Mouse (Mus musculus): ENCODE measurements around the gene Tbc1d23. TPM values are rescaled to one million over a fixed set of nuclear protein-coding genes. Genes with fewer than 3 reads are reported as not detected.
A peak's percentile ranks its signal among the peaks of the same experiment; 100 is the strongest.

The Tbc1d23 gene
- total RNA-seq (2017), result 47.8 and 74.7 TPM in 2 replicates

GRCm38 (mm10) chr16:57231089-57231936, at the start of gene Tbc1d23:
TSS of gene Tbc1d23 (minus strand) at chr16:57231504.
- peak; percentile 98 for ATAC-seq (replicated peaks in 1 of 2; ENCODE audit: insufficient read depth in 1 of 2, low FRiP score in 2 of 2, low TSS enrichment in 1 of 2, low read depth in 1 of 2, poor library complexity in 2 of 2, severe bottlenecking in 2 of 2)

- ATAC-seq (replicated peaks in 1 of 2; ENCODE audit: insufficient read depth in 1 of 2, low FRiP score in 2 of 2, low TSS enrichment in 1 of 2, low read depth in 1 of 2, poor library complexity in 2 of 2, severe bottlenecking in 2 of 2), result peak in 1 of 2 experiments; percentile 32; a peak in 1 of 4 replicates
Observed at GRCm38 (mm10) chr16:57280221-57281217, 49.2 kb upstream of the Tbc1d23 start.

DNA sequence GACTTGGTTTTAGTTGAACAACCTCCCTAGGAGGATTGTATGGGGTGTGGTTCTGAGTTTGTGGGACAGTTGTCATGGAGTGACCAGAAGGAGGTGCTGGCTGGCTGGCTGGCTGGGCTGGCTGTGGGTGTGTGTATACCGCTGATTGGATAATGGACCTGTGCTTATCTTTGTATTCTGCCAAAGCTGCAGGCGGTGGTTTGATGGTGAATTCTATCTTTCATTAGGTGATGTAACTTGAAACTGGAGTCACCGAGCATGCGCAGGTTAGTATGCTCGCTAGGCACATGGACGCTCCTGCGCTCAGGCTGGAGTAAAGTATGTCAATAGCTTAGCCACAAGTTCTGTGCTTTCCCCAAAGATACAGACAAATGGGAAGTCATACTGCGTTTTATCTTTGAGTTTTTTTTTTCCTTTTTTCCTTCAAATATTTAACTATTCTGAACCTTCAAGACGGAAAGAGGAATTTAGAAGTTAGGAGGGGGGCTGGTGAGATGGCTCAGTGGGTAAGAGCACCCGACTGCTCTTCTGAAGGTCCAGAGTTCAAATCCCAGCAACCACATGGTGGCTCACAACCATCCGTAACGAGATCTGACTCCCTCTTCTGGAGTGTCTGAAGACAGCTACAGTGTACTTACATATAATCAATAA, 47.8 kb upstream of the Tbc1d23 start:
- no peak for ATAC-seq (replicated peaks in 1 of 2; ENCODE audit: insufficient read depth in 1 of 2, low FRiP score in 2 of 2, low TSS enrichment in 1 of 2, low read depth in 1 of 2, poor library complexity in 2 of 2, severe bottlenecking in 2 of 2)

DNA sequence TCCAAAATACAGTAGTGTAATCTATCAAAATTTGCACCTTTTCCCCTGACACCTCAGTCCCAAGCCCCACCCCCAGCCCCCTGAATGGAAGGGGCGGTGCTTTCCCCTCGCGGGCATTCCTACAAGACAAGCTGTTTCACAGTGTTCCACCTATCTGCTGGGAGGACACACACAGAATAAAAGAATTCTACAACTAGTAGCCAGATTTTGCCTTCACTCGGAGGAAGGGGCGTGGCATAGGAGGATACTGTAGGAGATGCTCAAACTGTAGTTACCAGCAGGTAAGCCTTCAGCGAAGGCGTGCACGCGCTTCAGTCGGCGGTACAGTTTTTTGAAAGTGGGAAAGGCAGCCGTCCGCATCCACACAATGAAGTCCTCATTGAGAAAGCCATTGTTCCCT, 38.4 kb upstream of the Tbc1d23 start:
- ATAC-seq (replicated peaks in 1 of 2; ENCODE audit: insufficient read depth in 1 of 2, low FRiP score in 2 of 2, low TSS enrichment in 1 of 2, low read depth in 1 of 2, poor library complexity in 2 of 2, severe bottlenecking in 2 of 2), result no peak

DNA sequence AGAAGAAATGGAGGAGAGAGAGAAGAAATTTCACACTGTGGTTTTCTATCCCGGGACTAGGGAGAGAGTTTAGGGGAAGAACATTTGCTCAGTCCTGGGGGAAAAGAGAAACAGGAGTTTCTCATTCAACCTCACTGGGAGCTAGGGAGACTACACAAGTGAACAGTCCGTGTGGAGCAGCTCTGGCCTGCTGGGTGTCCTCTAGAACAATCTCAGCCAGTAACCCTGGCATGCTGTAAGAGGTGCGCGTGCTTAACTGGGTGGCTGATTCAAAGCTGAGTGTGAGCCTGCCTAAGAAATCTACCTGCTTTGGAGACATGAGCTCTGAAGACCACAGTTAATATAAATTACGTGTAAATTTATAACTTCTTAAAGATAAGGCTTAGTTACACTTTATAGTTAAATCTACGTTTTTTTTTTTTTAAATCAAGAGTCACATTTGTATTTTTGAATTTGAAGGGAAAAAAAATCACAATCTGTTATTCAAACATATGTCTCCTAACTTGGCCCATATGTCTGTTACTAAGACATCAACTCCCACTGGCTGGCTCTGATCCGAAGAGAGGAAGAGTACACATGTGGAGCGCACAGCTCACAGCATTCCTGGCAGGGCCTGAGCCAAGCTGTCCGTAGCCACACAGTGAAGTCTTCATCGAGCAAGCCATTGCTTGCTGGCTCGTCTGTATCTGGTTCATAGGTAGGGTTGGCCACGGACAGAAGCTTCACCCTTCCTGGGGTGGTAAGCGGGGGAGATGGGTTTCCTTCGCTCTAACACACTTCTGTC, 36.9 kb upstream of the Tbc1d23 start:
- ATAC-seq (replicated peaks in 1 of 2; ENCODE audit: insufficient read depth in 1 of 2, low FRiP score in 2 of 2, low TSS enrichment in 1 of 2, low read depth in 1 of 2, poor library complexity in 2 of 2, severe bottlenecking in 2 of 2), result no peak

- ATAC-seq (replicated peaks in 1 of 2; ENCODE audit: insufficient read depth in 1 of 2, low FRiP score in 2 of 2, low TSS enrichment in 1 of 2, low read depth in 1 of 2, poor library complexity in 2 of 2, severe bottlenecking in 2 of 2), result no peak
Observed at GRCm38 (mm10) chr16:57267068-57267467, 35.8 kb upstream of the Tbc1d23 start.

GRCm38 (mm10) chr16:57260152-57260551, 28.8 kb upstream of the Tbc1d23 start:
- no peak for ATAC-seq (replicated peaks in 1 of 2; ENCODE audit: insufficient read depth in 1 of 2, low FRiP score in 2 of 2, low TSS enrichment in 1 of 2, low read depth in 1 of 2, poor library complexity in 2 of 2, severe bottlenecking in 2 of 2)

- ATAC-seq (replicated peaks in 1 of 2; ENCODE audit: insufficient read depth in 1 of 2, low FRiP score in 2 of 2, low TSS enrichment in 1 of 2, low read depth in 1 of 2, poor library complexity in 2 of 2, severe bottlenecking in 2 of 2), result peak; percentile 42 to 72; a peak in 2 of 4 replicates
Observed at GRCm38 (mm10) chr16:57259356-57260083, 28.2 kb upstream of the Tbc1d23 start.

GRCm38 (mm10) chr16:57251589-57252421, 20.5 kb upstream of the Tbc1d23 start:
- no peak for ATAC-seq (replicated peaks in 1 of 2; ENCODE audit: insufficient read depth in 1 of 2, low FRiP score in 2 of 2, low TSS enrichment in 1 of 2, low read depth in 1 of 2, poor library complexity in 2 of 2, severe bottlenecking in 2 of 2)

DNA sequence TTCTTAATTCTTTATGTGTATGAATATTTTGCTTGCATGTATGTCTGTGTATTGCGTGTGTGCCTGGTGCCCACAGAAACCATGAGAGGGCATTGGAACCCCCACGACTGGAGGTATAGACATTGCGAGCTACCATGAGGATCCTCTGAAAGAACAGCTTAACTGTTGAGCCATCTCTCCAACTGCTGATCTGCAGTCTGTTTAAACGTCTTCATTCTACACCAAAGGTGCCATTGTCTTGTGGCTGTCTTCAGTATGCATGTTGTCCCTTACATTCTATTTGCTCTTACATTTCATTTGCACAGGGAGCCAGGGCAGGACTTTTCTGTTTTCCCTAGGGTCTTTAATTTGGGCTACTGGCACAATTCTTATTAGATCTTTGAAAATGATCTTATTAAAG, 19.7 kb upstream of the Tbc1d23 start:
- no peak for ATAC-seq (replicated peaks in 1 of 2; ENCODE audit: insufficient read depth in 1 of 2, low FRiP score in 2 of 2, low TSS enrichment in 1 of 2, low read depth in 1 of 2, poor library complexity in 2 of 2, severe bottlenecking in 2 of 2)

- ATAC-seq (replicated peaks in 1 of 2; ENCODE audit: insufficient read depth in 1 of 2, low FRiP score in 2 of 2, low TSS enrichment in 1 of 2, low read depth in 1 of 2, poor library complexity in 2 of 2, severe bottlenecking in 2 of 2), result no peak
Observed at GRCm38 (mm10) chr16:57247464-57247863, 16.2 kb upstream of the Tbc1d23 start.

- ATAC-seq (replicated peaks in 1 of 2; ENCODE audit: insufficient read depth in 1 of 2, low FRiP score in 2 of 2, low TSS enrichment in 1 of 2, low read depth in 1 of 2, poor library complexity in 2 of 2, severe bottlenecking in 2 of 2), result peak; percentile 87 to 95
Observed at GRCm38 (mm10) chr16:57246596-57246995, 15.3 kb upstream of the Tbc1d23 start.

DNA sequence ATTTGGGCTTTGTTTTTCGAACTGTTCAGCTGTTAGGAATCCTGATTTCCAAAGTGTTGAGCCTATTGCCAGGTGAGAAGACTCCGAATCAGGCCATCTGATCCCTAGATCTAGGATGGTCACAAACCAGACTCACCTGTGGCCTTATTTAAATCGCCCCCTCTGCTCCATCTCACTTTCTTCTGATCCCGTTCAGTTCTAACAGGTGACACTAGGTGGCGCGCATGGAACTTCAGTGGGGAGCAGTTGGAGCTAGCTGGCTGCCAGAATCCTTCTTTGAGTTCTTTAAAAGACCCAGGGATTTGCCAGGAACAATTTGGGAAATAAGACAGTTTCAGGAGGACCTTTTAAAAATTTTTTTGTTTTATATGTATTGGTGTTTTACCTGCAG, 12.5 kb upstream of the Tbc1d23 start:
- peak; percentile 68 to 69; a peak in 3 of 4 replicates for ATAC-seq (replicated peaks in 1 of 2; ENCODE audit: insufficient read depth in 1 of 2, low FRiP score in 2 of 2, low TSS enrichment in 1 of 2, low read depth in 1 of 2, poor library complexity in 2 of 2, severe bottlenecking in 2 of 2)

DNA sequence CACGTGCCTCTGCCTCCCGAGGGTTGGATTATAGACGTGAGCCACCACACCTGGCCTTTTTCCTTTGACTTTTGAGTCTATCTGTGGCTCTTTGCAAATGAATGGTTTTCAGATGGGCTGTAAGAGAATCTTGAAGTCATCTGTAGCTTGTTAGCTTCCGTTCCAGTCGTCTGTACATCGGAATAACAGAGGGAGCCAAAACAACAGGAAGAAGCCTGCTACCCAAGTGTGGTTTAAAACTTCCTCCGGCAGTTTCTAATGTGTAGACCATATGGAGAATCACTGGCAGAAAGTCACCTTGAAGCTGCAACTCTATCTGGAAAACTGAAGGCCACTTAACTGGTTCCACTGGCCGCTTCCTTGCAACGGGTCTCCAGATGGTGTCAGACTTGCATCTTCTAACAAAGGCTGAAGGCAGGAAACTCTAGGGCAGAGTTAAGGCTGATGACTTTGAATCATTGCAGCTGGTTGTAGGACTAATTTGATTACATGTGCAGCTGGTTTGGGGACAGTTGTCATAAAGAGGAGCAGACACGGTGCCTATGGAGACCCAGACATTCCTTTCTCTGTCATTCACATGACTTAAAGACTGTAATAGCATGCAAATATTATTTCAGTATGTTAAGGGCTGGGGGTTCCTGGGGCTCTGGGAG, 12.0 kb upstream of the Tbc1d23 start:
- peak; percentile 46 to 63; a peak in 3 of 4 replicates for ATAC-seq (replicated peaks in 1 of 2; ENCODE audit: insufficient read depth in 1 of 2, low FRiP score in 2 of 2, low TSS enrichment in 1 of 2, low read depth in 1 of 2, poor library complexity in 2 of 2, severe bottlenecking in 2 of 2)

GRCm38 (mm10) chr16:57242857-57243204, 11.5 kb upstream of the Tbc1d23 start:
- ATAC-seq (replicated peaks in 1 of 2; ENCODE audit: insufficient read depth in 1 of 2, low FRiP score in 2 of 2, low TSS enrichment in 1 of 2, low read depth in 1 of 2, poor library complexity in 2 of 2, severe bottlenecking in 2 of 2), result no peak

Measured in hematopoietic stem cell, adult 5-6 weeks (primary cell).